Mouse (Mus musculus) forebrain, embryonic 11.5 days (tissue): ENCODE measurements around the gene Hba-x. TPM values are rescaled to one million over a fixed set of nuclear protein-coding genes. Genes with fewer than 3 reads are reported as not detected.
A peak's percentile ranks its signal among the peaks of the same experiment; 100 is the strongest.
"Not testable (repeated sequence)": the region's sequence is repeated elsewhere in the genome, so short reads cannot be mapped to it uniquely, and the experiment has no call there.

Experiments used
- ATAC-seq: fragments of 200-750 bp; cut with Nextera tagmentation; replicated peaks from 2 replicates; pipeline ENCODE4 v1.8.0; 2017; ENCODE audit warnings: moderate TSS enrichment; ENCODE audit not compliant: low FRiP score
- DNase-seq: peaks from one replicate; pipeline ENCODE4 v3.0.0-alpha.2; 2017; ENCODE audit warnings: low spot score
- H3K27ac ChIP-seq: fragments of 300-500 bp; sonication (generic); 2 replicates; pipeline ENCODE4 v1.5.1; 2014; ENCODE audit warnings: low read depth, low read length
- H3K27me3 ChIP-seq: fragments of 300-500 bp; sonication (generic); 2 replicates; pipeline ENCODE4 v1.6.1; 2014; ENCODE audit warnings: mild to moderate bottlenecking, low read length, mixed read lengths; ENCODE audit not compliant: control insufficient read depth, insufficient read depth
- H3K36me3 ChIP-seq: fragments of 300-500 bp; sonication (generic); 2 replicates; pipeline ENCODE4 v1.6.1; 2014; ENCODE audit warnings: mild to moderate bottlenecking, low read length, moderate library complexity, mixed read lengths; ENCODE audit not compliant: control insufficient read depth, insufficient read depth
- H3K4me1 ChIP-seq: fragments of 300-500 bp; sonication (generic); replicated peaks from 2 replicates; pipeline ENCODE4 v1.6.1; 2014; ENCODE audit warnings: low read length, mixed read lengths; ENCODE audit not compliant: control insufficient read depth, insufficient read depth
- H3K4me2 ChIP-seq: fragments of 300-500 bp; sonication (generic); 2 replicates; pipeline ENCODE4 v1.6.1; 2014; ENCODE audit warnings: low read depth, mild to moderate bottlenecking, low read length, moderate library complexity, mixed read lengths; ENCODE audit not compliant: severe bottlenecking
- H3K4me3 ChIP-seq: fragments of 300-500 bp; sonication (generic); 2 replicates; pipeline ENCODE4 v1.5.1; 2014; ENCODE audit warnings: low read depth, low read length
- H3K9ac ChIP-seq: fragments of 300-500 bp; sonication (generic); 2 replicates; pipeline ENCODE4 v1.6.1; 2014; ENCODE audit warnings: low read length
- H3K9me3 ChIP-seq: fragments of 300-500 bp; sonication (generic); 2 replicates; pipeline ENCODE4 v1.6.1; 2016; ENCODE audit warnings: low read length, mixed read lengths; ENCODE audit not compliant: control insufficient read depth
- WGBS: fragments of 180-500 bp; shearing (Covaris S2); extraction: QIAGEN DNeasy Blood & Tissue Kit; methylation state at CpG from one replicate; pipeline ENCODE4 v1.1.7; 2014; 5-methylcytosine and 5-hydroxymethylcytosine counted together
- polyA plus RNA-seq: library from polyadenylated mRNA; unstranded; fragments of >200 nt; fragmentation: Nextera tagmentation; extraction: Ambion mirVana; gene quantifications from 2 replicates; pipeline ENCODE4 v1.2.1, GENCODE M21; 2014

The Hba-x gene
- polyA plus RNA-seq, 1 experiment from 2014 or later = 3,516 TPM

- Histone ChIP-seq H3K9me3 (no peaks in the 10 kb centered on the region), H3K36me3 (no peaks in the 10 kb centered on the region), H3K27ac (no peak overlapping the region), H3K4me3 (no peak overlapping the region), H3K4me1 (no peaks in the 10 kb centered on the region; the same call in 1 of the 2 replicates), H3K27me3 (no peaks in the 10 kb centered on the region), H3K9ac (no peak overlapping the region), H3K4me2 (no peak overlapping the region)
- 79% methylated on average over 7 of the region's 7 CpGs for WGBS
- DNase-seq = no peak
- no peak for ATAC-seq
Observed at GRCm38 (mm10) chr11:32285031-32285775, 9.0 kb downstream of the Hba-x start.

- not testable (repeated sequence) for H3K4me2 ChIP-seq, H3K9me3 ChIP-seq, ATAC-seq, H3K36me3 ChIP-seq, H3K9ac ChIP-seq, H3K27ac ChIP-seq, H3K4me3 ChIP-seq, DNase-seq, H3K27me3 ChIP-seq, H3K4me1 ChIP-seq
Observed at GRCm38 (mm10) chr11:32285887-32286286, 9.7 kb downstream of the Hba-x start.

GRCm38 (mm10) chr11:32286695-32287492 lies 10.7 kb downstream of the Hba-x start, which contains the start of gene Hbq1b:
Gene Hbq1b, plus strand, starts transcription at chr11:32286965.
- H3K27ac ChIP-seq = not testable (repeated sequence)

GRCm38 (mm10) chr11:32287493-32287825 lies 11.3 kb downstream of the Hba-x start:
- Histone ChIP-seq H3K4me3 (no peak overlapping the region), H3K4me2 (no peak overlapping the region), H3K27ac (no peak overlapping the region), H3K9me3 (no peaks in the 10 kb centered on the region), H3K36me3 (no peaks in the 10 kb centered on the region), H3K27me3 (no peaks in the 10 kb centered on the region), H3K9ac (no peak overlapping the region), H3K4me1 (no peaks in the 10 kb centered on the region; the same call in 1 of the 2 replicates)
- DNase-seq = no peak
- ATAC-seq = no peak
- WGBS = 74% methylated on average over 9 of the region's 9 CpGs

More at GRCm38 (mm10) chr11:32286695-32287492, 10.7 kb downstream of the Hba-x start, which contains the start of gene Hbq1b:
- not testable (repeated sequence) for H3K27me3 ChIP-seq, H3K36me3 ChIP-seq, H3K9ac ChIP-seq, H3K4me1 ChIP-seq, H3K9me3 ChIP-seq
- H3K4me2 ChIP-seq = peak within 1 kb of the TSS; percentile 38
- peak; percentile 67 for ATAC-seq
- 21% methylated on average over 30 of the region's 33 CpGs for WGBS
- peak; percentile 82 for DNase-seq
- H3K4me3 ChIP-seq = 0 out of 2 replicates have a peak within 1 kb of the TSS, but pooled peaks have one; percentile 16

- H3K9ac ChIP-seq, H3K36me3 ChIP-seq, H3K4me2 ChIP-seq, H3K4me1 ChIP-seq, DNase-seq, ATAC-seq, H3K27ac ChIP-seq, H3K27me3 ChIP-seq, H3K4me3 ChIP-seq, H3K9me3 ChIP-seq: not testable (repeated sequence)
- 84% methylated on average over 4 of the region's 4 CpGs for WGBS
Observed at GRCm38 (mm10) chr11:32292819-32293218, 16.6 kb downstream of the Hba-x start.

GRCm38 (mm10) chr11:32293479-32293878 lies 17.3 kb downstream of the Hba-x start:
- ATAC-seq = not testable (repeated sequence)
- 69% methylated on average over 3 of the region's 3 CpGs for WGBS

GRCm38 (mm10) chr11:32296203-32296602 lies 20.0 kb downstream of the Hba-x start, which contains the start of gene Hba-a2:
Gene Hba-a2, plus strand, starts transcription at chr11:32296489.
- not testable (repeated sequence) for H3K9ac ChIP-seq, DNase-seq, H3K9me3 ChIP-seq, H3K4me2 ChIP-seq, ATAC-seq, H3K27me3 ChIP-seq, H3K36me3 ChIP-seq, H3K4me3 ChIP-seq, H3K27ac ChIP-seq, H3K4me1 ChIP-seq
- WGBS = no CpG with 5 or more reads among the region's 4 CpGs

More at GRCm38 (mm10) chr11:32293479-32293878, 17.3 kb downstream of the Hba-x start:
- not testable (repeated sequence) for H3K9me3 ChIP-seq, H3K4me3 ChIP-seq, H3K4me1 ChIP-seq, DNase-seq, H3K9ac ChIP-seq, H3K36me3 ChIP-seq, H3K27ac ChIP-seq, H3K4me2 ChIP-seq, H3K27me3 ChIP-seq

GRCm38 (mm10) chr11:32297417-32297816 lies 21.2 kb downstream of the Hba-x start:
- H3K4me1 ChIP-seq, H3K4me2 ChIP-seq, H3K36me3 ChIP-seq, ATAC-seq, H3K9ac ChIP-seq, H3K27ac ChIP-seq, H3K9me3 ChIP-seq, H3K4me3 ChIP-seq, DNase-seq, H3K27me3 ChIP-seq: not testable (repeated sequence)
- 39% methylated on average over 2 of the region's 2 CpGs for WGBS
